28 mouse cellular contexts compared by ENCODE assay signal in genomic region chr5:128075456-128075855, GRCm38 (mm10).
DNase-seq lines count a peak whose midpoint lies in the region; ATAC-seq and TF ChIP-seq lines count a peak whose summit lies in the region.
"Had no signal": no experiment of that assay in that cellular context is flagged by ENCODE, and none has a peak within 500 bp of the region (broad histone marks: within the 10 kb centered on the region; RNA-seq: fewer than 3 reads in every experiment).

No protein-coding gene starts in this region.

- H3K9ac ChIP-seq in kidney, embryonic 14.5 days (ENCODE audit: low read depth, low read length), result no peak overlapping the region
- no peak overlapping the region for H3K9ac ChIP-seq in kidney, postnatal 0 days (ENCODE audit: low read depth, low read length)
- H3K9ac ChIP-seq: embryonic facial prominence, embryonic 12.5 days; embryonic facial prominence, embryonic 15.5 days; forebrain, postnatal 0 days; heart, embryonic 12.5 days; heart, embryonic 15.5 days; hindbrain, embryonic 13.5 days had no signal

- H3K9me3 ChIP-seq in kidney, embryonic 14.5 days (ENCODE audit: control insufficient read depth, low read length), result no peaks in the 10 kb centered on the region
- H3K9me3 ChIP-seq in kidney, postnatal 0 days (replicated peaks; ENCODE audit: low read length), result no peaks in the 10 kb centered on the region
- H3K9me3 ChIP-seq in limb, embryonic 10.5 days (replicated peaks), result no peaks in the 10 kb centered on the region
- H3K9me3 ChIP-seq: embryonic facial prominence, embryonic 12.5 days; embryonic facial prominence, embryonic 15.5 days; heart, embryonic 15.5 days; hindbrain, embryonic 10.5 days; hindbrain, embryonic 13.5 days had no signal

- H3K4me1 ChIP-seq in kidney, embryonic 14.5 days (ENCODE audit: control insufficient read depth, insufficient read depth, low read length), result no peaks in the 10 kb centered on the region
- no peaks in the 10 kb centered on the region for H3K4me1 ChIP-seq in kidney, postnatal 0 days (replicated peaks; ENCODE audit: insufficient read depth, low read length)
- no peaks in the 10 kb centered on the region for H3K4me1 ChIP-seq in kidney, adult 2 months (ENCODE audit: control insufficient read depth, insufficient read depth, low read length)
- peaks cover 14% of the 10 kb centered on the region; the same call in 1 of the 2 replicates for H3K4me1 ChIP-seq in limb, embryonic 10.5 days
- H3K4me1 ChIP-seq: embryonic facial prominence, embryonic 12.5 days; embryonic facial prominence, embryonic 15.5 days; heart, embryonic 12.5 days; heart, embryonic 15.5 days; hindbrain, embryonic 10.5 days; hindbrain, embryonic 13.5 days had no signal

- no peak overlapping the region for H3K27ac ChIP-seq in kidney, embryonic 14.5 days (ENCODE audit: low read depth, low read length)
- no peak overlapping the region for H3K27ac ChIP-seq in kidney, postnatal 0 days
- H3K27ac ChIP-seq in kidney, adult 2 months (ENCODE audit: insufficient read depth, low read depth, low read length), result no peak overlapping the region
- no peak overlapping the region for H3K27ac ChIP-seq in limb, embryonic 10.5 days
- H3K27ac ChIP-seq: embryonic facial prominence, embryonic 12.5 days; embryonic facial prominence, embryonic 15.5 days; heart, embryonic 15.5 days; hindbrain, embryonic 10.5 days; hindbrain, embryonic 13.5 days had no signal

- ATAC-seq in kidney, embryonic 14.5 days (ENCODE audit: low FRiP score, low TSS enrichment), result peak; percentile 82
- no peak for ATAC-seq in kidney, postnatal 0 days (replicated peaks; ENCODE audit: low FRiP score, low read depth)
- ATAC-seq: forebrain, embryonic 14.5 days; forebrain, postnatal 0 days; hindbrain, embryonic 16.5 days; Patski had no signal

- WGBS in kidney, embryonic 14.5 days, result 17% methylated on average over 5 of the region's 5 CpGs
- 14% methylated on average over 5 of the region's 5 CpGs for WGBS in kidney, postnatal 0 days
- 16% methylated on average over 5 of the region's 5 CpGs for WGBS in kidney, adult 2 months
- 57% methylated on average over 5 of the region's 5 CpGs for WGBS in limb, embryonic 10.5 days

- no peak overlapping the region for H3K4me3 ChIP-seq in kidney, embryonic 14.5 days (ENCODE audit: low read length)
- H3K4me3 ChIP-seq in kidney, postnatal 0 days (replicated peaks; ENCODE audit: low read depth, low read length), result no peak overlapping the region
- no peak overlapping the region for H3K4me3 ChIP-seq in kidney, adult 2 months (ENCODE audit: insufficient read depth, low read depth, low read length)
- no peak overlapping the region for H3K4me3 ChIP-seq in limb, embryonic 10.5 days
- H3K4me3 ChIP-seq: embryonic facial prominence, embryonic 12.5 days; embryonic facial prominence, embryonic 15.5 days; heart, embryonic 12.5 days; heart, embryonic 15.5 days; hindbrain, embryonic 10.5 days; hindbrain, embryonic 13.5 days had no signal

- no peaks in the 10 kb centered on the region for H3K27me3 ChIP-seq in kidney, embryonic 14.5 days (ENCODE audit: control insufficient read depth, insufficient read depth, low read length)
- H3K27me3 ChIP-seq in kidney, postnatal 0 days (ENCODE audit: insufficient read depth, low read length), result no peaks in the 10 kb centered on the region
- no peaks in the 10 kb centered on the region for H3K27me3 ChIP-seq in kidney, adult 2 months (replicated peaks; ENCODE audit: control insufficient read depth, insufficient read depth, low read length)
- no peaks in the 10 kb centered on the region for H3K27me3 ChIP-seq in limb, embryonic 10.5 days (ENCODE audit: low read depth, poor library complexity, severe bottlenecking)
- H3K27me3 ChIP-seq: CH12.LX; embryonic facial prominence, embryonic 12.5 days; embryonic facial prominence, embryonic 15.5 days; heart, embryonic 12.5 days; heart, embryonic 15.5 days; hindbrain, embryonic 13.5 days; Patski had no signal

- TF ChIP-seq POLR2A in kidney, adult 2 months (IDR thresholded peaks at IDR 0.05; ENCODE audit: low read depth, low read length), result no peak

- no peak for TF ChIP-seq CTCF in kidney, postnatal 0 days (IDR thresholded peaks at IDR 0.05; ENCODE audit: low read depth)
- TF ChIP-seq CTCF in kidney, adult 2 months (conservative IDR thresholded peaks at IDR 0.05; ENCODE audit: insufficient read depth, insufficient read length, low read depth, low read length), result no peak

- H3K4me2 ChIP-seq in kidney, embryonic 14.5 days (replicated peaks; ENCODE audit: low read depth, low read length), result no peak overlapping the region
- no peak overlapping the region for H3K4me2 ChIP-seq in kidney, postnatal 0 days (ENCODE audit: low read length)
- H3K4me2 ChIP-seq: embryonic facial prominence, embryonic 12.5 days; embryonic facial prominence, embryonic 15.5 days; heart, embryonic 12.5 days; heart, embryonic 15.5 days; hindbrain, embryonic 13.5 days had no signal

- no peak for DNase-seq in kidney, postnatal 25 days
- peak; percentile 61 for DNase-seq in kidney, postnatal 0 days (ENCODE audit: low spot score)
- DNase-seq in kidney, adult 2 months, result no peak
- peak; percentile 33 for DNase-seq in limb, embryonic 10.5 days (ENCODE audit: low spot score)
- no peak for DNase-seq in spleen, postnatal 14 days (ENCODE audit: low spot score in 2 of 2)
- DNase-seq: adrenal gland, postnatal 10 days; adrenal gland, postnatal 36 days; B cell, adult 2 months; cerebellum, adult 18-20 months; cerebellum, adult 9-10 months; cerebellum, postnatal 14 days; forebrain, postnatal 0 days; gastrocnemius, postnatal 10 days; gastrocnemius, postnatal 36 days; heart, postnatal 10 days; heart, postnatal 36 days had no signal

- no peaks in the 10 kb centered on the region for H3K36me3 ChIP-seq in kidney, embryonic 14.5 days (ENCODE audit: control insufficient read depth, insufficient read depth, low read length)
- no peaks in the 10 kb centered on the region for H3K36me3 ChIP-seq in kidney, postnatal 0 days (ENCODE audit: insufficient read depth, low read length)
- H3K36me3 ChIP-seq in kidney, adult 2 months (ENCODE audit: control insufficient read depth, insufficient read depth, low read length), result no peaks in the 10 kb centered on the region
- no peaks in the 10 kb centered on the region for H3K36me3 ChIP-seq in limb, embryonic 10.5 days
- H3K36me3 ChIP-seq: embryonic facial prominence, embryonic 12.5 days; embryonic facial prominence, embryonic 15.5 days; G1E; heart, embryonic 12.5 days; heart, embryonic 15.5 days; hindbrain, embryonic 10.5 days; hindbrain, embryonic 13.5 days had no signal

Comparison
In these comparisons a context has a peak if more than half of its experiments do, and no peak if none do; other contexts are left out.
1. DNase-seq: peak in kidney, postnatal 0 days (single experiment) and limb, embryonic 10.5 days (single experiment); none in kidney, postnatal 25 days (0 of 2), kidney, adult 2 months (single experiment) and spleen, postnatal 14 days (0 of 2).